Mouse (Mus musculus) liver, embryonic 11.5 days (tissue): Measurements from ENCODE around the gene Dus2. TPM values are rescaled to one million over a fixed set of nuclear protein-coding genes. Genes with fewer than 3 reads are reported as not detected.
A peak's percentile ranks its signal among the peaks of the same experiment; 100 is the strongest.

Source experiments
- ATAC-seq: fragments of 200-750 bp; cut with Nextera tagmentation; replicated peaks from 2 replicates; pipeline ENCODE4 v1.8.0; 2017; ENCODE audit warnings: moderate number of reproducible peaks, mild to moderate bottlenecking, moderate TSS enrichment, moderate library complexity; ENCODE audit not compliant: low FRiP score
- DNase-seq: peaks from one replicate; pipeline ENCODE4 v3.0.0-alpha.2; 2017; ENCODE audit warnings: low spot score
- H3K27ac ChIP-seq: fragments of 300-500 bp; sonication (generic); 2 replicates; pipeline ENCODE4 v1.5.1; 2014; ENCODE audit warnings: mild to moderate bottlenecking, low read depth, low read length, control low read depth
- H3K27me3 ChIP-seq: fragments of 300-500 bp; sonication (generic); replicated peaks from 2 replicates; pipeline ENCODE4 v1.6.1; 2014; ENCODE audit warnings: low read length, mixed read lengths; ENCODE audit not compliant: control insufficient read depth, insufficient read depth
- H3K36me3 ChIP-seq: fragments of 300-500 bp; sonication (generic); 2 replicates; pipeline ENCODE4 v1.6.1; 2014; ENCODE audit warnings: mild to moderate bottlenecking, low read length, moderate library complexity, mixed read lengths; ENCODE audit not compliant: control insufficient read depth, insufficient read depth
- H3K4me1 ChIP-seq: fragments of 300-500 bp; sonication (generic); replicated peaks from 2 replicates; pipeline ENCODE4 v1.6.1; 2014; ENCODE audit warnings: low read length, mixed read lengths; ENCODE audit not compliant: control insufficient read depth, insufficient read depth
- H3K4me2 ChIP-seq: fragments of 300-500 bp; sonication (generic); 2 replicates; pipeline ENCODE4 v1.6.1; 2014; ENCODE audit warnings: mild to moderate bottlenecking, control low read depth, moderate library complexity
- H3K4me3 ChIP-seq: fragments of 300-500 bp; sonication (generic); 2 replicates; pipeline ENCODE4 v1.5.1; 2014; ENCODE audit warnings: low read depth, low read length, control low read depth
- H3K9ac ChIP-seq: fragments of 300-500 bp; sonication (generic); 2 replicates; pipeline ENCODE4 v1.6.1; 2014; ENCODE audit warnings: low read depth, low read length, control low read depth
- H3K9me3 ChIP-seq: fragments of 300-500 bp; sonication (generic); 2 replicates; pipeline ENCODE4 v1.6.1; 2016; ENCODE audit warnings: low read length, inconsistent platforms, mixed read lengths; ENCODE audit not compliant: control insufficient read depth
- WGBS: fragments of 180-500 bp; shearing (Covaris S2); extraction: QIAGEN DNeasy Blood & Tissue Kit; methylation state at CpG from one replicate; pipeline ENCODE4 v1.1.7; 2014; 5-methylcytosine and 5-hydroxymethylcytosine counted together
- polyA plus RNA-seq: library from polyadenylated mRNA; unstranded; fragments of >200 nt; fragmentation: Nextera tagmentation; extraction: Ambion mirVana; gene quantifications from 2 replicates; pipeline ENCODE4 v1.2.1, GENCODE M21; 2014

The Dus2 gene
- polyA plus RNA-seq: 24.0 and 25.0 TPM in 2 replicates

DNA sequence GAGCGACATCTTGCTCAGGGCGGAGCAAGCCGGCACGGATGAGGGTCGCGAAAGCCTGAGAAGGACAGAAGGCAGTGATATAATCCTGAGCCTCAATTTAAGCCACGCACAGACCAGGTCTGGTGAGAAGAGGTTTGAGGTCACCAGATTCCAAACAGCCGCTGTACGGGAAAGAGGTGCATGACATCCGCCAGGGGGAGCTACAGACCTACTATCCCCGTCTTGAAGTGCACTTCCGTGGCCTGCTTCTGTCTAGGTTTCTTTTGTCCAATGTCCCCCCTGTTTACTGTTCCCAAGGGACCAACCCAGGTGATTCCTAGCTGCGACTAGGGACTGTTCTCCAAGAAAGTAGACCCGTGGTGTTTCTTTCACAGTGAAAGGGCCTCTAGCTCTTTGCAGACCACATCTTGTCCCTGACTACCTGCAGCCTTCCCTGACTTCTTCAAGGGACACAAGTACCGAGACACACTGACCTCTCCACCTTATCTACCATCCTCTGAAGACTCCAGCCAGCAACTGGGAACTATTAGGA is at the start of gene Dus2:
Gene Dus2, plus strand, starts transcription at position 482 of the 532 bp plus-strand sequence.
- H3K9me3 ChIP-seq: no peaks in the 10 kb centered on the region
- WGBS: 10% methylated on average over 15 of the region's 15 CpGs
- peak within 1 kb of the TSS; percentile 37 for H3K4me2 ChIP-seq
- no peaks in the 10 kb centered on the region for H3K36me3 ChIP-seq
- H3K4me1 ChIP-seq: peaks cover 4% of the 10 kb centered on the region; the same call in 1 of the 2 replicates
- no peak within 1 kb of the TSS for H3K27ac ChIP-seq
- peak within 1 kb of the TSS; percentile 3; the same call in 1 of the 2 replicates for H3K4me3 ChIP-seq
- DNase-seq (peak; percentile 76), ATAC-seq (peak; percentile 57; the same call in 1 of the 2 replicates)
- H3K9ac ChIP-seq: peak within 1 kb of the TSS; percentile 52; the same call in 1 of the 2 replicates
- H3K27me3 ChIP-seq: peaks cover 3% of the 10 kb centered on the region; the same call in 1 of the 2 replicates

GRCm38 (mm10) chr8:105942026-105942425 is 49.1 kb upstream of the Dus2 start:
- Histone ChIP-seq H3K27me3 (no peaks in the 10 kb centered on the region), H3K4me3 (peak overlapping the region; percentile 41), H3K9me3 (no peaks in the 10 kb centered on the region; the same call in 1 of the 2 replicates), H3K9ac (peak overlapping the region; percentile 5; the same call in 1 of the 2 replicates), H3K27ac (peak overlapping the region; percentile 26; the same call in 1 of the 2 replicates), H3K36me3 (peaks cover 46% of the 10 kb centered on the region), H3K4me1 (peaks cover 19% of the 10 kb centered on the region), H3K4me2 (peak overlapping the region; percentile 52)
- 86% methylated on average over 11 of the region's 11 CpGs for WGBS
- ATAC-seq (no peak), DNase-seq (no peak)

- DNase-seq (no peak), ATAC-seq (peak; percentile 13; the same call in 1 of the 2 replicates)
- 88% methylated on average over 5 of the region's 5 CpGs for WGBS
- Histone ChIP-seq H3K27me3 (no peaks in the 10 kb centered on the region), H3K27ac (peak overlapping the region; percentile 64; the same call in 1 of the 2 replicates), H3K4me1 (peaks cover 19% of the 10 kb centered on the region), H3K4me3 (peak overlapping the region; percentile 41), H3K4me2 (peak overlapping the region; percentile 54), H3K9ac (no peak overlapping the region), H3K9me3 (no peaks in the 10 kb centered on the region; the same call in 1 of the 2 replicates), H3K36me3 (peaks cover 50% of the 10 kb centered on the region)
Measured at GRCm38 (mm10) chr8:105942542-105942941, 48.6 kb upstream of the Dus2 start.

DNA sequence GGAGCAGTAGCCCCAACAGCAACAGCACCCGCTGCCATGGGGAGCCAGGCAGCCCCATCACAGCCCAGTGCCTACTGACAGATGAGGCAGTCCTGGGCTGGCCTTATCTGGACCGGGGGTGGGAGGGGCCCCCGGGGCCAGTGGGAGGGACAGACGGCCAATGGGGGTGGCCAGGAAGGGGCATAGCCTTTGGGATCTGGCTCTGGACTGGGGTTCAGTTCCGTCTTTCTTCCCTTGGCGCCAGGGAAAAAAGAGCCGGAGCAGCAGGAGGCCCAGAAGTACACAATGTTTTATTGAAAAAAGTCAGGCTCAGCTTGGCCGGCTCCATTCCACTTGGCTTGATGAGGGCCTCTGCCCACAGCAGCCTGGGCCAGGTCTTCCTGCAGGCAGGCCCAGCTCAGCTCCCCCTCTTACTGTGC is 47.8 kb upstream of the Dus2 start, which contains the start of gene Lcat:
Gene Lcat, minus strand, starts transcription at position 62 of the 419 bp plus-strand sequence.
- DNase-seq (peak; percentile 56), ATAC-seq (peak; percentile 63)
- Histone ChIP-seq H3K36me3 (peaks cover 52% of the 10 kb centered on the region), H3K4me2 (peak within 1 kb of the TSS; percentile 54), H3K27ac (peak within 1 kb of the TSS; percentile 64), H3K27me3 (no peaks in the 10 kb centered on the region), H3K9ac (0 out of 2 replicates have a peak within 1 kb of the TSS, but pooled peaks have one; percentile 12), H3K4me3 (peak within 1 kb of the TSS; percentile 41), H3K9me3 (no peaks in the 10 kb centered on the region; the same call in 1 of the 2 replicates), H3K4me1 (peaks cover 15% of the 10 kb centered on the region)
- whole genome bisulfite sequencing: 69% methylated on average over 8 of the region's 8 CpGs

GRCm38 (mm10) chr8:105949350-105949749 is 41.8 kb upstream of the Dus2 start:
- no peak overlapping the region for H3K27ac ChIP-seq
- H3K27me3 ChIP-seq: no peaks in the 10 kb centered on the region
- DNase-seq: no peak
- H3K4me3 ChIP-seq: no peak overlapping the region
- no peak for ATAC-seq
- no peaks in the 10 kb centered on the region for H3K9me3 ChIP-seq
- no peak overlapping the region for H3K4me2 ChIP-seq
- peaks cover 50% of the 10 kb centered on the region for H3K36me3 ChIP-seq
- WGBS: 88% methylated on average over 10 of the region's 10 CpGs
- H3K9ac ChIP-seq: no peak overlapping the region
- no peaks in the 10 kb centered on the region for H3K4me1 ChIP-seq

DNA sequence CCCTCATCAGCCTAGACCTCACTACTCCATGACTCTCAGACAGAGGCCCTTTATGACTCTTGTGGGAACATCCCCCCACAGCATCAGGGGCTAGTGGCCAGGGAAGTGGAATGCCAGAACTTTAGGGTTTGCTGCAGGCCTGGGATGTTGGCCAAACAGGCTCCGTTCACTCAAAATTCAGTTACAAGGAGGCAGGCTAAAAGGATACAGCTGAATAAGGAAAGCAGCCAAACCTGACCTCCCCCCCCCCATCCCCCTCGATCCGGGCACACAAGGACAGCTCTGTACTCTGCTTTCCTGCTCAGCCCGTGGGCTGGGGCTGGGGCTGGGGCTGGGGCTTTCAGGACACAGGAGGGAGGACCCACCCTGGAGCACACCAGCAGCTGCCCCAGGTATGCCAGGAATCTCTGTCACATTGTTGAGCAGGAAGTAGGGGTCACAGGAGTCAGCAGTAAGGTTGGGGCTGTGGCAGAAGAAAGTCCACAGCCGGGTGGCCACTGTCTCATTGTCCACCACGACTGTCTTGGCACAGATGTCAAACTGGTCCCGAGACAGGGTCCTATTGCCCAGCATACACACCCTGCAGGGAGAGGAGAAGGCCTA is 40.0 kb upstream of the Dus2 start:
- ATAC-seq (no peak), DNase-seq (no peak)
- H3K36me3 ChIP-seq: peaks cover 39% of the 10 kb centered on the region
- H3K27ac ChIP-seq: no peak overlapping the region
- no peaks in the 10 kb centered on the region for H3K9me3 ChIP-seq
- H3K4me1 ChIP-seq: no peaks in the 10 kb centered on the region
- no peak overlapping the region; the same call in 1 of the 2 replicates for H3K9ac ChIP-seq
- H3K4me2 ChIP-seq: no peak overlapping the region
- WGBS: 63% methylated on average over 7 of the region's 7 CpGs
- H3K4me3 ChIP-seq: no peak overlapping the region
- no peaks in the 10 kb centered on the region for H3K27me3 ChIP-seq

DNA sequence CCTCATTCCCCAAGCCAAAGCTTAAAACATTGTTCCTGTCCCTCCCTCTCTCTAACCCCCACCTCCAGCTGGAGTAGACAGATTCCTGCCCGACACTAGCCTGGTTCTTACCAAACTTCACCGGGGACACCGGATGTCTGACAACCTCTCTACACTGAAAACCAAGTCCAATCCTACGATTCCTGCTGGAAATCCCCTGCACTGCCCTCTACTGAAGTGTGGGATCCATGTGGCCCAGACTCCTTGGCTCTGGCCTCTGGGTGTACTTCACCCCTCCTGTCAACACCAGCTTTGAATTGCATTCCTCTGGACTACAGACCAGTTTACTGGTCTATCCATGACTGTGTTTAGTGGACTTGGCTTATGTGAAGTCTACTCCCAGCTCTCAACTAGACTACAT is 34.6 kb upstream of the Dus2 start:
- H3K27me3 ChIP-seq: no peaks in the 10 kb centered on the region
- H3K4me3 ChIP-seq: no peak overlapping the region
- ATAC-seq: no peak
- peaks cover 9% of the 10 kb centered on the region for H3K4me1 ChIP-seq
- H3K36me3 ChIP-seq: peaks cover 26% of the 10 kb centered on the region
- no peak for DNase-seq
- no peaks in the 10 kb centered on the region for H3K9me3 ChIP-seq
- H3K9ac ChIP-seq: no peak overlapping the region
- 91% methylated on average over 4 of the region's 4 CpGs for WGBS
- H3K27ac ChIP-seq: no peak overlapping the region
- no peak overlapping the region for H3K4me2 ChIP-seq

GRCm38 (mm10) chr8:105957813-105958212 is 33.3 kb upstream of the Dus2 start:
- Histone ChIP-seq H3K4me1 (peaks cover 16% of the 10 kb centered on the region), H3K27ac (no peak overlapping the region), H3K9me3 (no peaks in the 10 kb centered on the region), H3K27me3 (no peaks in the 10 kb centered on the region), H3K36me3 (peaks cover 26% of the 10 kb centered on the region), H3K9ac (no peak overlapping the region), H3K4me2 (no peak overlapping the region), H3K4me3 (no peak overlapping the region)
- WGBS: 52% methylated on average over 3 of the region's 4 CpGs
- DNase-seq (no peak), ATAC-seq (no peak)
